Mouse (Mus musculus) bone marrow macrophage, adult 2 months (primary cell): ENCODE measurements around the gene Stxbp6. TPM values are rescaled to one million over a fixed set of nuclear protein-coding genes. Genes with fewer than 3 reads are reported as not detected.
"Not testable (repeated sequence)": the region's sequence is repeated elsewhere in the genome, so short reads cannot be mapped to it uniquely, and the experiment has no call there.

Source experiments
- H3K27ac ChIP-seq: 2 replicates; pipeline ENCODE4 v1.5.1; 2012; ENCODE audit warnings: low read depth, low read length; ENCODE audit not compliant: insufficient read depth
- H3K4me1 ChIP-seq: 2 replicates; pipeline ENCODE4 v1.6.1; 2012; ENCODE audit warnings: low read length; ENCODE audit not compliant: control insufficient read depth, insufficient read depth
- H3K4me3 ChIP-seq: 2 replicates; pipeline ENCODE4 v1.5.1; 2012; ENCODE audit warnings: mild to moderate bottlenecking, low read length, moderate library complexity; ENCODE audit not compliant: insufficient read depth
- CTCF ChIP-seq: IDR thresholded peaks from 2 replicates; pipeline ENCODE4 v1.5.1; 2012; ENCODE audit warnings: low read depth, mild to moderate bottlenecking, low read length, moderate library complexity
- POLR2A ChIP-seq: IDR thresholded peaks from 2 replicates; pipeline ENCODE4 v1.6.1; 2012; ENCODE audit warnings: mild to moderate bottlenecking, low read depth, low read length, borderline replicate concordance
- polyA plus RNA-seq: library from polyadenylated mRNA; stranded (reverse); fragments of >200 nt; gene quantifications from 2 replicates; pipeline ENCODE4 v1.2.4, GENCODE M21; 2012; ENCODE audit not compliant: missing spikeins, insufficient read depth, insufficient read length

Gene Stxbp6
- 0.81 and 1.0 TPM in 2 replicates for polyA plus RNA-seq

DNA sequence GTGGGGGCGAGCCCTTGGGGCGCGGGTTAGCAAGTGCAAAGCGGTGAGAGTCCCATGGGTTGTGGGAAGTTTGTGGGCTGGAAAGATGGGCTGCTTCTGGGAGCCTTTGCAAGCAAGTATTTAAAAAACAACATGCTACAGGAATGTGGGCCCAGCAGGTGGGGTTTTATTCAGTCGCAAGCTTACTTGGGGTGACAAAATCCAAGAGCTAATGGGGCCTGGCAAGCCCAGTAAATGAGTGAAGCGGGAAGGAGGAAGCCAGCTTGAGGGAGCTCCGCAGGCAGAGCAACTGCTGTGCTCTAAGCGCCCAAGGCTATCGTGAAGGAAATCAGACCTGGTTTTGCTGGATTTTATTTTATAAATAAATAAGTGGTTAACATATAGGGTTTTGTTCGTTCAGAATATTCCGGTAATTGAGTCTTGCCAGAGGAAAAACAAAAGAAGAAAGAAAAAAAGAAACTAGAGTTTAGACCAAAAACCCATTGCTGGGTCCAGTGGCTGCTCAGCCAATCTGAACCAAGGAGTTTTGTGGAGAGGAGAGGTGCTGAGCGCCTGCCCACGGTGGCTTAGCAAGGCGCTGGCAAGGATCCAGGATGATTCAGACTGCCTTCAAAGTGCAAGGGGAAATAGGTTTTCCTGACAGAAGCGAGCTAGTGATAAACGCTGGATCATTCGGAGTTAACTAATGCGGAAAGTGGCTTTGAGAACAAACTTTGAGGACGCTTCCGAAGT, at the start of gene Stxbp6:
TSS of gene Stxbp6 (minus strand) at position 99 of the 732 bp plus-strand sequence.
- Histone ChIP-seq H3K27ac (no peak within 1 kb of the TSS), H3K4me3 (peak within 1 kb of the TSS; percentile 57), H3K4me1 (no peaks in the 10 kb centered on the region)
- TF ChIP-seq CTCF = no peak
- TF ChIP-seq POLR2A = no peak

DNA sequence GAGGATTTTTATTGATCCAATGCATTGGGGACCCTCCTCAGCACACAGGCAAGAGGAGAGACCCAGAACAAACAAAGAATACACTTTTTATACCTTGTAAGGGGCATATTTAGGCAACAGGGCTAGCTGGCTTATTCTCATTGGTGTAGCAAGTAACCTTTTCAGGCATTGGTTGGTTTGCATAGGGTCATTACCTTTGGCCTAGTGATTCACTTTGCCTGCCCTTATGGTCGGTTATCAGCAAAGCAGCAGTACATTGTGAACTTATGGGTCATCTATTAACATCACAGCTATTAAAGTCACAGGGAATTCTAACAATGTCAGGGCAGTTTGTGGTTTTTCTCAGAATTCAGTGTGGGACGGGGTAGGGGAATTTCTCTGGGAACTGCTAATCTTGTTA, 28.4 kb upstream of the Stxbp6 start:
- H3K27ac ChIP-seq, H3K4me3 ChIP-seq, H3K4me1 ChIP-seq: not testable (repeated sequence)

GRCm38 (mm10) chr12:45093732-45094131, 19.2 kb upstream of the Stxbp6 start:
- no peak for TF ChIP-seq POLR2A
- H3K4me3 ChIP-seq = no peak overlapping the region
- H3K4me1 ChIP-seq = peaks cover 6% of the 10 kb centered on the region
- no peak overlapping the region for H3K27ac ChIP-seq

- H3K4me1 ChIP-seq = peaks cover 6% of the 10 kb centered on the region
- H3K4me3 ChIP-seq = no peak overlapping the region
- H3K27ac ChIP-seq = no peak overlapping the region
- TF ChIP-seq CTCF = no peak
- no peak for TF ChIP-seq POLR2A
These were observed 17.9 kb upstream of the Stxbp6 start for GRCm38 (mm10) chr12:45092444-45092843.

DNA sequence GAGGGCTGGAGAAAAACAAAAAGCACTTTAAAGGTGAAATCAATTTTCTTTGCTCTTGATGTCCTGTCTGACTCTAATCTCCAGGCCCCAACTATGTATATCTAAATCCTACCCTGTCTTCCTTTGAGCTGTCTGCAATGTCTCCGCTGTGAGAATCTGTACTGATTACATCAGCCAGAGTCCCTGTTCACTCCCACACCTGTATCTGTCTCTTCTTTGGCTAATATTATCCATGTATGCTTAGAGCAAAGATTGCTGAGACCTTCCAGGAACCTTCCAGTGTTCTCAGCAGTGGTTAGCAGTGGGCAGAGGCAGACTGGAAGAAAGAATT, 8.6 kb upstream of the Stxbp6 start:
- no peak overlapping the region for H3K27ac ChIP-seq
- TF ChIP-seq CTCF = no peak
- TF ChIP-seq POLR2A = no peak
- no peak overlapping the region for H3K4me3 ChIP-seq

GRCm38 (mm10) chr12:45082379-45083144, 8.1 kb upstream of the Stxbp6 start:
- Histone ChIP-seq H3K4me3 (no peak overlapping the region), H3K4me1 (peaks cover 3% of the 10 kb centered on the region; the same call in 1 of the 2 replicates), H3K27ac (no peak overlapping the region)
- TF ChIP-seq POLR2A = no peak
- TF ChIP-seq CTCF = no peak

More for the DNA sequence above, 8.6 kb upstream of the Stxbp6 start:
- peaks cover 3% of the 10 kb centered on the region; the same call in 1 of the 2 replicates for H3K4me1 ChIP-seq

- Histone ChIP-seq H3K4me3 (no peak overlapping the region), H3K27ac (no peak overlapping the region), H3K4me1 (peaks cover 3% of the 10 kb centered on the region; the same call in 1 of the 2 replicates)
- no peak for TF ChIP-seq POLR2A
- TF ChIP-seq CTCF = no peak
These were observed 7.1 kb upstream of the Stxbp6 start for GRCm38 (mm10) chr12:45081617-45082016.

DNA sequence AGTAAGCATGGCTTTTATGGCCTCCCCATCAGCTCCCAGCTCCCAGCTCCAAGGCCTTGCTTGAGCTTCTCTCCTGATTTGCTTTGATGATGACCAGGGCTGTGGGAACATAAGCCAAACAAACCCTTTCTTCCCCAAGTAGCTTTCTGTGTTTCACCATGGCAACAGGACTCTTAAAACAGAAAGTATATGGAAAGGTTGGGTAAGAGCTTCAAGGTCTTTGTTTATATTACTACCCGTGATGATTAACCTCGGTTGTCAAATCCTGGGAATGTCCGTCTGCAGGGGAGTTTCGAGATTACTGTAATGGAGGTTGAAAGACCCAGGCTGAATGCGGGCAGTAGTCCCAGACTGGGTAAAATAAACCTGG, 6.2 kb upstream of the Stxbp6 start:
- Histone ChIP-seq H3K4me1 (peaks cover 3% of the 10 kb centered on the region; the same call in 1 of the 2 replicates), H3K4me3 (no peak overlapping the region), H3K27ac (no peak overlapping the region)
- TF ChIP-seq POLR2A (no peak), CTCF (no peak)

DNA sequence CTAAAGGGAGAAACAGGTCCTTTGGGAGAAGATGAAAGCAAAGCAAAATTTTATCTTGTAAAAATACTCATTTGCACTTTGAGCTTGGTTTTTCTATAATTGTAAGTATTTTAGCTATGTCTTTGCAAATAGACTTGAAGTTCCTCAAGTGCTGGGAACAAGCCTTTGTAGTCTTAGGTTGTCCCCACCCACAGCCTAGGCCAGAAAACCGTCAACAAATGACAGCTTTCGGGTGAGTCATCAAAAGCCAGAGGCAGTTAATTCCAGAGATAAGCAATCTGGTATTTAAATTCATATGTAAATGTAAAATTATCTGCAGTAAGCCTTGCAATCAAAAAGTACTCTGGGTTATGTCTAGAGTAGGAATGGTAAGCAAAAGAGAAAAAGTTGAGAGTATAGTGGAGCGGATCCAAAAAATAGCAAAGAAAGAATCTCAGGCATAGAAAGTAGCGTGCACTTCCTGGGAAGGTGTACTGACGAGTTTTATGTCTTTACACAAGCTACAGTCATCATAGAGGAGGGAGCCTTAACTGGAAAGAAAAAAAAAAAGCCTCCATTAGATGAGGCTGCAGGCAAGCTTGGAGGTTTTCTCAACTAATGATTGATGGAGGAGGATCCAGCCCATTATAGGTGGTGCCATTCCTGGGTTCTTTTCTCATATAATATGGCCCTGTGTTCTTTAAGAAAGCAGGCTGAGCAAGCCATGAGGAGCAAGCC, 5.7 kb upstream of the Stxbp6 start:
- TF ChIP-seq POLR2A (no peak), CTCF (no peak)
- Histone ChIP-seq H3K27ac (no peak overlapping the region), H3K4me3 (no peak overlapping the region), H3K4me1 (peaks cover 3% of the 10 kb centered on the region; the same call in 1 of the 2 replicates)

DNA sequence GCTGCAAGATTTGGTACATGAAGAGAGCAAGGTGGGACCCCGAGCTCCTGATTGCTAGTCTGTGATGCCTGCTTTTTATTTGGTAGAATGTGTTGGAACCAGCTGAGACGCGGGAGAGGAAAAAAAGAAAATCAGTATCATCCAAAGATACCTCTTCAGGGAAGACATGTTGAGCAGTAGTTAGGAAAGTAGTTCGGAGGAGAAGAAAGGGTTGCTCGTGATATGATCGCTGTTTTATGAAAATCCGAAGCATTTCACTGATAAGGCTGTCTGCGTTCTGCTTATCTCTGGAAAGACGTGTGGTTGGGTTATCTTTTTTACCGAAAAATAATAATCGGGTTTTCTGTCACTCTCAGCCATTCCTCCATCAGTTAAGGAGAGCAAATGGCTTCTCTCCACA, 1.1 kb upstream of the Stxbp6 start:
- no peak overlapping the region for H3K4me3 ChIP-seq
- TF ChIP-seq CTCF (no peak), POLR2A (no peak)
- H3K27ac ChIP-seq = no peak overlapping the region
- no peaks in the 10 kb centered on the region for H3K4me1 ChIP-seq
